Mouse (Mus musculus) liver (tissue): ENCODE measurements around the gene Gm21677.
"Not testable (repeated sequence)": the region's sequence is repeated elsewhere in the genome, so short reads cannot be mapped to it uniquely, and the experiment has no call there.

Source experiments
- DNase-seq: peaks from one replicate; pipeline ENCODE4 v3.0.0-alpha.2; 2020; ENCODE audit warnings: mixed read lengths

Gm21677 gene

GRCm38 (mm10) chrY:3306349-3306748, at the start of gene Gm21677:
Gm21677 (minus strand) TSS chrY:3306449.
- DNase-seq = not testable (repeated sequence)

DNA sequence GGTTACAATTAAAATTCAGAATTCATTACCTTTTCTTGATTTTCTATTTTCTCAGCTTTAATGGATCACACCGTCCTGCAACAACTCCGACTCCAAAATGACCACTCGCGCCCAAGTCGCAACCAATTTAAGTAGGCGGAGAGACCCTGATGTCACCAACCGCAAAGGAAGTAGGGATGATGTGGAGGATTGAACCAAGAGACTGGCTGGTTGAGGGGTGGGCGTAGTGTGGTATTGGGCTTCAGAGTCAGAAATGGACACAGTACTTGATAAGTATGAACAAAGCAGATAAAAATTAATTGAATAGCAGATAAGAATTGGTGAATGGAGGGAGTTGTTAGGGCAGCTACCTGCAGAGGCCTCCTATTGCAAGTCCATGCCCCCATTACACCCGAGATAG, 39.0 kb upstream of the Gm21677 start, which contains the start of gene Gm21693:
Gene Gm21693 (minus strand): TSS at position 101 of the 400 bp plus-strand sequence.
- DNase-seq = not testable (repeated sequence)

DNA sequence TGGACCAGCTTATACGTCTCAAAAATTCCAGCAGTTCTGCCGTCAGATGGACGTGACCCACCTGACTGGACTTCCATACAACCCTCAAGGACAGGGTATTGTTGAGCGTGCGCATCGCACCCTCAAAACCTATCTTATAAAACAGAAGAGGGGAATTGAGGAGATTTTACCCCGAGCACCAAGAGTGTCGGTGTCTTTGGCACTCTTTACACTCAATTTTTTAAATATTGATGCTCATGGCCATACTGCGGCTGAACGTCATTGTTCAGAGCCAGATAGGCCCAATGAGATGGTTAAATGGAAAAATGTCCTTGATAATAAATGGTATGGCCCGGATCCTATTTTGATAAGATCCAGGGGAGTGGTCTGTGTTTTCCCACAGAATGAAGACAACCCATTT, 34.4 kb upstream of the Gm21677 start:
- not testable (repeated sequence) for DNase-seq
